Mouse (Mus musculus) stomach, postnatal 0 days (tissue): ENCODE measurements around the gene Itga3.

Experiments
- CTCF ChIP-seq: IDR thresholded peaks from 2 replicates; pipeline ENCODE4 v1.5.1; 2016; ENCODE audit warnings: antibody characterized with exemption, low read depth, mild to moderate bottlenecking, moderate library complexity
- EP300 ChIP-seq: optimal IDR thresholded peaks from 2 replicates; pipeline ENCODE3; 2016; ENCODE audit warnings: antibody characterized with exemption

DNA sequence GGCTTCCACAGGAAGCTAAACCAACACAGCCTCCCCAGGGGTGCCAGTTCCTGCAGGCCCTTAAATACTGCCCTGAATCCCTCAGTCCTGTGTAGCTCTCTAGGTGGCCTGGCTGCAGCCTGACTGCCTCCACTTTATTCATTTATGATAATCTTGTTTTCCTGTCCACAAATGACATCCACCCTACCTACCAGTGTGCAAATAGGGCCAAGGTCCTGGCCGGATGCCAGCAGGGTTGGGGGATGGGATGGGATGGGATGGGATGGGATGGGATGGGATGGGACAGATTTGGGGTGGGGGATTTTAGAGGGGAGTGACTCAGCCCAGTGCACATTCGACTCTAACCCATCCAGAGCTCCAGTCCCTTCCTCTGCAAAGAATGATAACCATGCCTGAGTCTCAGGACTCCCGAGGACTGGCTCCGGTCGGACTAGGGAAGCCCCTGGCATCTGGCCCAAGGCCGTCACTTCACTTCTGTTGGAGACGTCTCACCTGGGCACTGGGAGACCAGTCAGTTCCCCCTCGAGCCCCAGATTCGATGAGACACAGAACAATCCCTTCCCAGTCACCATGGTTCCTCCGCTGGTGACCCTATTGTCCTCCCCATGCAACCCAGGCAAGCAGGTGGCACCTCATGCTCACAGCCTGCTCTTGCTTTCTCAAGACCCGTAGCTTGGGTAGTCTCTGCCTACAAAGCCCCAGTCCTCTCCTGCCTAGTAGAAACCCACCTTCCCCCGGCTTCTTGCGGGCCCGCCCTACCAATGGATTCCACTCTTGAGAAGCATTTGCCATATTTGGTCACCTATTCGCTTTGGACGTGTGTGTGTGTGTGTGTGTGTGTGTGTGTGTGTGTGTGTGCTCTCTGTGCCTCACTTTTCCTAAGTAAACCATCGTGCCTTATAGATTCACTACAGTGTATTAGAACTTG is 11.0 kb upstream of the Itga3 start:
- TF ChIP-seq EP300, result no peak
- TF ChIP-seq CTCF, result no peak
